In genomic region chr2:174022292-174022691, GRCm38 (mm10) we compare ENCODE assay signal across 19 mouse cellular contexts. TPM values are rescaled to one million over a fixed set of nuclear protein-coding genes. Genes with fewer than 3 reads are reported as not detected.
DNase-seq lines count a peak whose midpoint lies in the region; ATAC-seq lines count a peak whose summit lies in the region.
"Had no signal": no experiment of that assay in that cellular context is flagged by ENCODE, and none has a peak within 500 bp of the region (broad histone marks: within the 10 kb centered on the region; RNA-seq: fewer than 3 reads in every experiment).

No protein-coding gene starts in this region.

- no peaks in the 10 kb centered on the region for H3K27me3 ChIP-seq in heart, embryonic 11.5 days (ENCODE audit: control insufficient read depth, insufficient read depth, low read length)
- H3K27me3 ChIP-seq in neural tube, embryonic 15.5 days (replicated peaks), result no peaks in the 10 kb centered on the region
- no peaks in the 10 kb centered on the region for H3K27me3 ChIP-seq in stomach, embryonic 15.5 days (replicated peaks)
- H3K27me3 ChIP-seq: embryonic facial prominence, embryonic 15.5 days; forebrain, embryonic 12.5 days; hindbrain, embryonic 15.5 days had no signal

- H3K4me3 ChIP-seq in heart, embryonic 11.5 days (ENCODE audit: low read depth, low read length), result no peak overlapping the region
- H3K4me3 ChIP-seq in neural tube, embryonic 15.5 days (replicated peaks), result no peak overlapping the region
- no peak overlapping the region for H3K4me3 ChIP-seq in stomach, embryonic 15.5 days (replicated peaks)
- H3K4me3 ChIP-seq: embryonic facial prominence, embryonic 15.5 days; forebrain, embryonic 12.5 days; hindbrain, embryonic 15.5 days had no signal

- no peak overlapping the region for H3K4me2 ChIP-seq in heart, embryonic 11.5 days
- H3K4me2 ChIP-seq in neural tube, embryonic 15.5 days, result no peak overlapping the region
- H3K4me2 ChIP-seq in stomach, embryonic 15.5 days, result no peak overlapping the region
- H3K4me2 ChIP-seq: embryonic facial prominence, embryonic 15.5 days; forebrain, embryonic 12.5 days; hindbrain, embryonic 15.5 days had no signal

- WGBS in heart, embryonic 11.5 days (ENCODE audit: insufficient replicate concordance), result 75% methylated on average over 4 of the region's 4 CpGs
- 93% methylated on average over 4 of the region's 4 CpGs for WGBS in neural tube, embryonic 15.5 days
- 79% methylated on average over 4 of the region's 4 CpGs for WGBS in stomach, embryonic 15.5 days

- H3K27ac ChIP-seq in heart, embryonic 11.5 days (ENCODE audit: low read depth, low read length), result no peak overlapping the region
- H3K27ac ChIP-seq in neural tube, embryonic 15.5 days (replicated peaks), result no peak overlapping the region
- peak overlapping the region; percentile 32; the same call in 1 of the 2 replicates for H3K27ac ChIP-seq in stomach, embryonic 15.5 days
- H3K27ac ChIP-seq: embryonic facial prominence, embryonic 15.5 days; forebrain, embryonic 12.5 days; hindbrain, embryonic 15.5 days; macrophage had no signal

- intact Hi-C loops in gastrocnemius, postnatal 14 days (cut with DNase I; ENCODE audit: low total_unique reads), result no loop called here
- intact Hi-C loops in left cerebral cortex, postnatal 4 days (cut with DNase I), result no loop called here

- peak; percentile 8 to 10 for DNase-seq in heart, adult 9 months (ENCODE audit: low spot score in 2 of 2)
- peak; percentile 11 for DNase-seq in neural tube, embryonic 10.5 days (ENCODE audit: extremely low spot score, low spot score)
- peak; percentile 67 for DNase-seq in gastrocnemius, postnatal 14 days
- no peak for DNase-seq in adrenal gland, adult 8-10 months
- no peak for DNase-seq in left cerebral cortex, postnatal 4 days
- DNase-seq: adrenal gland, adult 2 months; cerebellum, adult 18-20 months; kidney, adult 2 months; lung, adult 18-20 months; midbrain, embryonic 14.5 days; right cerebral cortex, postnatal 4 days; thymus, postnatal 14 days had no signal

- H3K36me3 ChIP-seq in heart, embryonic 11.5 days (ENCODE audit: control insufficient read depth, insufficient read depth, low read length), result no peaks in the 10 kb centered on the region
- no peaks in the 10 kb centered on the region for H3K36me3 ChIP-seq in neural tube, embryonic 15.5 days
- no peaks in the 10 kb centered on the region for H3K36me3 ChIP-seq in stomach, embryonic 15.5 days
- H3K36me3 ChIP-seq: embryonic facial prominence, embryonic 15.5 days; forebrain, embryonic 12.5 days; hindbrain, embryonic 15.5 days had no signal

- H3K9ac ChIP-seq in heart, embryonic 11.5 days (ENCODE audit: low read depth, low read length), result no peak overlapping the region
- H3K9ac ChIP-seq in neural tube, embryonic 15.5 days (replicated peaks), result no peak overlapping the region
- H3K9ac ChIP-seq in stomach, embryonic 15.5 days, result no peak overlapping the region
- H3K9ac ChIP-seq: embryonic facial prominence, embryonic 15.5 days; forebrain, embryonic 12.5 days; hindbrain, embryonic 15.5 days had no signal

- H3K4me1 ChIP-seq in heart, embryonic 11.5 days (ENCODE audit: control insufficient read depth, insufficient read depth, low read length), result peaks cover 3% of the 10 kb centered on the region; the same call in 1 of the 2 replicates
- H3K4me1 ChIP-seq in neural tube, embryonic 15.5 days, result no peaks in the 10 kb centered on the region
- H3K4me1 ChIP-seq in stomach, embryonic 15.5 days, result peaks cover 21% of the 10 kb centered on the region
- H3K4me1 ChIP-seq: hindbrain, embryonic 15.5 days had no signal

- ATAC-seq in heart, embryonic 11.5 days (replicated peaks; ENCODE audit: insufficient number of reproducible peaks, low FRiP score, low TSS enrichment), result no peak
- no peak for ATAC-seq in neural tube, embryonic 15.5 days (ENCODE audit: low FRiP score)
- no peak for ATAC-seq in stomach, embryonic 15.5 days (ENCODE audit: insufficient read depth, low FRiP score, low read depth)

- H3K9me3 ChIP-seq in heart, embryonic 11.5 days (replicated peaks; ENCODE audit: control insufficient read depth, low read length), result no peaks in the 10 kb centered on the region
- H3K9me3 ChIP-seq in neural tube, embryonic 15.5 days (replicated peaks), result no peaks in the 10 kb centered on the region
- no peaks in the 10 kb centered on the region for H3K9me3 ChIP-seq in stomach, embryonic 15.5 days
- H3K9me3 ChIP-seq: embryonic facial prominence, embryonic 15.5 days; forebrain, embryonic 12.5 days; hindbrain, embryonic 15.5 days had no signal

RNA-seq across cellular contexts. Expression of gene Stx16, which starts 53.8 kb away (rescaled TPM):
- polyA plus RNA-seq in heart, embryonic 11.5 days (2014; fragmentation: Nextera tagmentation; extraction: Ambion mirVana), result 8.4 and 10.3 TPM in 2 replicates
- polyA plus RNA-seq in neural tube, embryonic 15.5 days (2015; fragmentation: Nextera tagmentation; extraction: Ambion mirVana), result 10.4 and 10.9 TPM in 2 replicates
- total RNA-seq in gastrocnemius, postnatal 14 days (2021), result 10 to 100 TPM; 22.1 to 26.1 TPM
- polyA plus RNA-seq in stomach, embryonic 15.5 days (2015; fragmentation: Nextera tagmentation; extraction: Ambion mirVana), result 12.0 and 12.9 TPM in 2 replicates
- total RNA-seq in adrenal gland, adult 8-10 months (2022), result 10 to 100 TPM; 52.0 to 61.3 (median 55.4) TPM
- 10 to 100 TPM; 44.3 to 56.0 TPM for total RNA-seq in left cerebral cortex, postnatal 4 days (2021)

Comparison
In these comparisons a context has a peak if more than half of its experiments do, and no peak if none do; other contexts are left out.
1. DNase-seq: peak in heart, adult 9 months (2 of 2), neural tube, embryonic 10.5 days (single experiment) and gastrocnemius, postnatal 14 days (single experiment); none in adrenal gland, adult 8-10 months (single experiment) and left cerebral cortex, postnatal 4 days (single experiment).